ENCODE assay signal across 8 mouse cellular contexts in the genomic region with DNA sequence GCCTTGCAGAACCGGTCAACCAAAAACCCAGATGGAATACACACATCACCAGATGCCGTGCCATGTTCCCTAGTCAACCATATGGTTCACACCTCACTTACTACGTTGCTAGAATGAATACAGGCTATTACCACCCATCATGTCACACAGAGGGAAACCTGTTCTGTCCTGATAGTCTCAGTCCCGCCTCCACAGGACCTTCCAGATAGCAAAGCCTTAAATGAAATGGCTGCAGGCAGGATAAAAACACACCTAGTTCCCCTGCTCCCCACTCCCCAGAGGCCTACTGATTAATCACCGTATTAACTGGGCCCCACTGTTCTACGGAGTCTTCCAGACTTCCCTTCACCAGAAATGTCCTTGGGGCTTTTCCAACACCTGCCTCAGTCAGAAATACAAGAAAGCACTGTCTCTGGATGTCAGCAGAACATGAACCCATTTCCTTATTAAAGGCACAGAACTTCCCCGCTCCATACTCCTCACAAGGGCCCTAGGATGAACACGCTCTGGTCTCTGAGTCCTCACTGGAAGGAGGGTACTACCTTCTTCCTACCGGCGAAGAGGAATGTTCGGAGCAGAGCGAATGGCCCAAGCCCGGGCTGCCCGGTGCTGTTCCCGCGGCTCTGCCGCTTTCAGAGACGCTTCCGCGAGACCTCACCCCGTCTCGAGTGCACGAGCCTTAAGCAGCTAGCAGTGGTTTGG. TPM values are rescaled to one million over a fixed set of nuclear protein-coding genes. Genes with fewer than 3 reads are reported as not detected.
DNase-seq lines count a peak whose midpoint lies in the region; ATAC-seq and TF ChIP-seq lines count a peak whose summit lies in the region.

No protein-coding gene starts in this region.

- WGBS in heart, embryonic 10.5 days, result 3% methylated on average over 23 of the region's 23 CpGs
- 1% methylated on average over 23 of the region's 23 CpGs for WGBS in forebrain, embryonic 14.5 days
- WGBS in macrophage (ENCODE audit: missing documents), result 3% methylated on average over 23 of the region's 23 CpGs

- H3K79me2 ChIP-seq in macrophage (ENCODE audit: inconsistent target), result peaks cover 64% of the 10 kb centered on the region

- peaks cover 58% of the 10 kb centered on the region for H3K36me3 ChIP-seq in heart, embryonic 10.5 days
- H3K36me3 ChIP-seq in ES-E14 (ENCODE audit: control insufficient read depth, insufficient read depth, low read length, poor library complexity, severe bottlenecking) (peaks cover 37% of the 10 kb centered on the region), macrophage (ENCODE audit: inconsistent target) (peaks cover 36% of the 10 kb centered on the region)
- peaks cover 47% of the 10 kb centered on the region for H3K36me3 ChIP-seq in forebrain, embryonic 14.5 days (ENCODE audit: control insufficient read depth, insufficient read depth, low read length)

- peaks cover 17% of the 10 kb centered on the region for H3K4me1 ChIP-seq in heart, embryonic 10.5 days
- no peaks in the 10 kb centered on the region; a peak in 1 of 4 replicates for H3K4me1 ChIP-seq in ES-E14 (ENCODE audit: control insufficient read depth in 2 of 2, insufficient read depth in 2 of 2, low read length in 2 of 2, poor library complexity in 1 of 2)
- H3K4me1 ChIP-seq in forebrain, embryonic 14.5 days (ENCODE audit: control insufficient read depth, insufficient read depth, low read length), result peaks cover 13% of the 10 kb centered on the region

- no peak for DNase-seq in heart, embryonic 10.5 days (ENCODE audit: low spot score)
- DNase-seq in heart, postnatal 4 days, result no peak
- no peak for DNase-seq in ES-E14 (ENCODE audit: low read depth, low spot score)
- DNase-seq in forebrain, embryonic 14.5 days (ENCODE audit: low spot score), result peak; percentile 31
- DNase-seq in ovary, postnatal 10 days (ENCODE audit: low spot score), result no peak
- no peak for DNase-seq in right cerebral cortex, adult 2 months (ENCODE audit: low spot score in 2 of 2)
- no peak for DNase-seq in frontal cortex, adult 2 months (ENCODE audit: extremely low spot score in 1 of 2, low spot score in 1 of 2)

- H3K9me3 ChIP-seq in heart, embryonic 10.5 days, result no peaks in the 10 kb centered on the region
- H3K9me3 ChIP-seq in ES-E14 (ENCODE audit: control insufficient read depth, insufficient read depth, low read depth, low read length), result no peaks in the 10 kb centered on the region
- no peaks in the 10 kb centered on the region for H3K9me3 ChIP-seq in forebrain, embryonic 14.5 days (replicated peaks; ENCODE audit: control insufficient read depth, low read length)

- peak overlapping the region; percentile 65 for H3K4me2 ChIP-seq in forebrain, embryonic 14.5 days (ENCODE audit: low read length)

- peak overlapping the region; percentile 91 for H3K4me3 ChIP-seq in heart, embryonic 10.5 days
- H3K4me3 ChIP-seq in ES-E14 (ENCODE audit: insufficient read depth in 1 of 2, low read depth in 1 of 2, low read length in 2 of 2, poor library complexity in 1 of 2, severe bottlenecking in 1 of 2) (peak overlapping the region; percentile 70 to 95), macrophage (ENCODE audit: inconsistent target) (peak overlapping the region; percentile 99)
- H3K4me3 ChIP-seq in forebrain, embryonic 14.5 days (ENCODE audit: low read depth, low read length), result peak overlapping the region; percentile 77

- H3K9ac ChIP-seq in ES-E14 (ENCODE audit: insufficient read depth, low read depth, low read length, poor library complexity, severe bottlenecking), result peak overlapping the region; percentile 99
- H3K9ac ChIP-seq in forebrain, embryonic 14.5 days (ENCODE audit: low read length), result peak overlapping the region; percentile 75

- in situ Hi-C loops in ES-E14 (cut with MboI; ENCODE audit: low sequenced_read_pairs in 2 of 2, unreplicated experiment in 2 of 2), result no loop called here

- H3K27me3 ChIP-seq in heart, embryonic 10.5 days (ENCODE audit: insufficient read depth, poor library complexity, severe bottlenecking), result no peaks in the 10 kb centered on the region
- H3K27me3 ChIP-seq in forebrain, embryonic 14.5 days (replicated peaks; ENCODE audit: control insufficient read depth, insufficient read depth, low read length), result no peaks in the 10 kb centered on the region

- peak overlapping the region; percentile 95 for H3K27ac ChIP-seq in heart, embryonic 10.5 days
- H3K27ac ChIP-seq in ES-E14 (ENCODE audit: insufficient read depth, low read depth, low read length, poor library complexity, severe bottlenecking), result peak overlapping the region; percentile 89
- peak overlapping the region; percentile 29; the same call in 1 of the 2 replicates for H3K27ac ChIP-seq in forebrain, embryonic 14.5 days (ENCODE audit: low read depth, low read length)
- peak overlapping the region; percentile 95 for H3K27ac ChIP-seq in macrophage

- no peak; the same call in 1 of the 2 replicates for ATAC-seq in forebrain, embryonic 14.5 days

TF ChIP-seq in ES-E14, 5 proteins besides CTCF, POLR2A, EP300 and RAD21:
- TF ChIP-seq ZNF384 (IDR thresholded peaks at IDR 0.05; ENCODE audit: low read depth, low read length) (no peak), MAFK (IDR thresholded peaks at IDR 0.05; ENCODE audit: insufficient read depth, low read depth, low read length) (no peak), ZC3H11A (IDR thresholded peaks at IDR 0.05; ENCODE audit: borderline replicate concordance, low read depth, low read length) (no peak), CHD2 (IDR thresholded peaks at IDR 0.05; ENCODE audit: low read depth, low read length) (no peak), HCFC1 (IDR thresholded peaks at IDR 0.05; ENCODE audit: borderline replicate concordance, insufficient read depth, low read length) (no peak)

RNA-seq across cellular contexts. Expression of gene Tmem258, which starts 0.5 kb away (rescaled TPM):
- polyA plus RNA-seq in heart, embryonic 10.5 days (2016; fragmentation: Nextera tagmentation; extraction: Ambion mirVana), result 384 and 400 TPM in 2 replicates
- total RNA-seq in heart, postnatal 4 days (2021), result 100 to 1,000 TPM; 160 TPM
- 440 and 455 TPM in 2 replicates for total RNA-seq in ES-E14 (2012; rRNA removed)
- 380 and 505 TPM in 2 replicates for polyA plus RNA-seq in forebrain, embryonic 14.5 days (2014; fragmentation: Nextera tagmentation; extraction: Ambion mirVana)
- total RNA-seq in macrophage (2018; cell fraction: chromatin; rRNA removed), result 10 to 100 TPM in 25 of 26 experiments, 1 to 10 TPM in 1; 6.3 to 45.1 (median 23.2) TPM
- 100 to 1,000 TPM in 7 of 26 experiments, 10 to 100 TPM in 19; 69.4 to 116 (median 93.9) TPM for total RNA-seq in macrophage (2018; cell fraction: cytosol; rRNA removed)
- 10 to 100 TPM; 12.3 to 48.6 (median 32.6) TPM for total RNA-seq in macrophage (2018; cell fraction: nucleus; rRNA removed)
- 135 to 169 TPM (median 137 TPM) in 3 replicates for polyA plus RNA-seq in macrophage (2018)
- 53.8 and 63.9 TPM in 2 replicates for polyA plus RNA-seq in frontal cortex, adult 2 months (2012; rRNA removed)

RNA-seq across cellular contexts. Expression of gene Fen1, which starts 0.7 kb away (rescaled TPM):
- polyA plus RNA-seq in heart, embryonic 10.5 days (2016; fragmentation: Nextera tagmentation; extraction: Ambion mirVana), result 96.5 and 128 TPM in 2 replicates
- 10 to 100 TPM; 26.8 to 27.2 TPM for total RNA-seq in heart, postnatal 4 days (2021)
- 110 and 113 TPM in 2 replicates for total RNA-seq in ES-E14 (2012; rRNA removed)
- polyA plus RNA-seq in forebrain, embryonic 14.5 days (2014; fragmentation: Nextera tagmentation; extraction: Ambion mirVana), result 53.4 and 63.9 TPM in 2 replicates
- total RNA-seq in macrophage (2018; cell fraction: chromatin; rRNA removed), result 1 to 10 TPM; 1.0 to 6.2 (median 2.4) TPM
- 10 to 100 TPM; 13.9 to 28.0 (median 21.1) TPM for total RNA-seq in macrophage (2018; cell fraction: cytosol; rRNA removed)
- total RNA-seq in macrophage (2018; cell fraction: nucleus; rRNA removed), result 10 to 100 TPM in 16 of 26 experiments, 1 to 10 TPM in 10; 3.5 to 35.0 (median 11.2) TPM
- polyA plus RNA-seq in macrophage (2018), result 13.8 to 52.7 TPM (median 20.3 TPM) in 3 replicates
- polyA plus RNA-seq in frontal cortex, adult 2 months (2012; rRNA removed), result 11.2 and 13.9 TPM in 2 replicates

RNA-seq across cellular contexts. Expression of gene Fads1, which starts 20.6 kb away (rescaled TPM):
- 76.6 and 89.6 TPM in 2 replicates for polyA plus RNA-seq in heart, embryonic 10.5 days (2016; fragmentation: Nextera tagmentation; extraction: Ambion mirVana)
- total RNA-seq in heart, postnatal 4 days (2021), result 10 to 100 TPM; 52.4 to 54.5 TPM
- 47.4 and 74.0 TPM in 2 replicates for total RNA-seq in ES-E14 (2012; rRNA removed)
- polyA plus RNA-seq in forebrain, embryonic 14.5 days (2014; fragmentation: Nextera tagmentation; extraction: Ambion mirVana), result 104 and 125 TPM in 2 replicates
- 10 to 100 TPM in 17 of 26 experiments, 1 to 10 TPM in 9; 1.8 to 88.5 (median 20.6) TPM for total RNA-seq in macrophage (2018; cell fraction: chromatin; rRNA removed)
- 100 to 1,000 TPM in 19 of 26 experiments, 10 to 100 TPM in 7; 60.5 to 162 (median 111) TPM for total RNA-seq in macrophage (2018; cell fraction: cytosol; rRNA removed)
- 100 to 1,000 TPM in 6 of 26 experiments, 10 to 100 TPM in 19, 1 to 10 TPM in 1; 7.6 to 131 (median 53.2) TPM for total RNA-seq in macrophage (2018; cell fraction: nucleus; rRNA removed)
- polyA plus RNA-seq in macrophage (2018), result 63.4 to 93.5 TPM (median 74.9 TPM) in 3 replicates
- 200 and 219 TPM in 2 replicates for polyA plus RNA-seq in frontal cortex, adult 2 months (2012; rRNA removed)

RNA-seq across cellular contexts. Expression of gene Myrf, which starts 37.3 kb away (rescaled TPM):
- 17.4 and 30.6 TPM in 2 replicates for polyA plus RNA-seq in heart, embryonic 10.5 days (2016; fragmentation: Nextera tagmentation; extraction: Ambion mirVana)
- total RNA-seq in heart, postnatal 4 days (2021), result 10 to 100 TPM in 1 of 2 experiments, 1 to 10 TPM in 1; 9.0 to 11.9 TPM
- 35.9 and 58.1 TPM in 2 replicates for total RNA-seq in ES-E14 (2012; rRNA removed)
- polyA plus RNA-seq in forebrain, embryonic 14.5 days (2014; fragmentation: Nextera tagmentation; extraction: Ambion mirVana), result 0.20 and 0.40 TPM in 2 replicates
- total RNA-seq in macrophage (2018; cell fraction: chromatin; rRNA removed), result 1 to 10 TPM in 11 of 26 experiments, under 1 TPM in 11, not detected in 4; 0.18 to 3.1 (median 0.97) TPM
- 1 to 10 TPM in 8 of 26 experiments, under 1 TPM in 18; 0.09 to 2.9 (median 0.54) TPM for total RNA-seq in macrophage (2018; cell fraction: cytosol; rRNA removed)
- total RNA-seq in macrophage (2018; cell fraction: nucleus; rRNA removed), result 1 to 10 TPM in 5 of 26 experiments, under 1 TPM in 18, not detected in 3; 0.12 to 2.7 (median 0.64) TPM
- polyA plus RNA-seq in macrophage (2018), result 0.08 to 0.37 TPM (median 0.17 TPM) in 3 replicates
- 13.4 and 14.4 TPM in 2 replicates for polyA plus RNA-seq in frontal cortex, adult 2 months (2012; rRNA removed)

Comparison
In these comparisons a context has a peak if more than half of its experiments do, and no peak if none do; other contexts are left out.
1. H3K27ac ChIP-seq: peak in every context shown above with its lines; median percentile 95 in heart, embryonic 10.5 days; 95 in macrophage; 89 in ES-E14; 29 in forebrain, embryonic 14.5 days.